Mouse (Mus musculus): ENCODE results near the gene Scap.
"Not testable (repeated sequence)": the region's sequence is repeated elsewhere in the genome, so short reads cannot be mapped to it uniquely, and the experiment has no call there.

Gene Scap

GRCm38 (mm10) chr9:110330913-110331312 is 2.2 kb upstream of the Scap start:
- not testable (repeated sequence) for DNase-seq (ENCODE audit: low spot score)

- DNase-seq (ENCODE audit: low spot score) = no peak
These were observed 790 bp downstream of the Scap start for GRCm38 (mm10) chr9:110333896-110334259.

GRCm38 (mm10) chr9:110334849-110335248 is 1.8 kb downstream of the Scap start:
- no peak for DNase-seq (ENCODE audit: low spot score)

- DNase-seq (ENCODE audit: low spot score) = no peak
These were observed 7.1 kb downstream of the Scap start for GRCm38 (mm10) chr9:110340037-110340750.

- DNase-seq (ENCODE audit: low spot score) = no peak
These were observed 8.9 kb downstream of the Scap start for GRCm38 (mm10) chr9:110342008-110342407.

- no peak for DNase-seq (ENCODE audit: low spot score)
These were observed 10.7 kb downstream of the Scap start for GRCm38 (mm10) chr9:110343805-110344204.

- DNase-seq (ENCODE audit: low spot score) = no peak
These were observed 12.1 kb downstream of the Scap start for GRCm38 (mm10) chr9:110345057-110345739.

GRCm38 (mm10) chr9:110348899-110349298 is 15.8 kb downstream of the Scap start:
- DNase-seq (ENCODE audit: low spot score) = no peak

- no peak for DNase-seq (ENCODE audit: low spot score)
These were observed 17.1 kb downstream of the Scap start for GRCm38 (mm10) chr9:110350188-110350587.

- no peak for DNase-seq (ENCODE audit: low spot score)
These were observed 17.5 kb downstream of the Scap start for GRCm38 (mm10) chr9:110350612-110351011.

GRCm38 (mm10) chr9:110351350-110351749 is 18.3 kb downstream of the Scap start:
- DNase-seq (ENCODE audit: low spot score) = no peak

GRCm38 (mm10) chr9:110351932-110352632 is 19.0 kb downstream of the Scap start:
- no peak for DNase-seq (ENCODE audit: low spot score)

- no peak for DNase-seq (ENCODE audit: low spot score)
These were observed 25.3 kb downstream of the Scap start for GRCm38 (mm10) chr9:110358341-110358740.

- DNase-seq (ENCODE audit: low spot score) = no peak
These were observed 28.2 kb downstream of the Scap start for GRCm38 (mm10) chr9:110361299-110361698.

- peak; percentile 42 for DNase-seq (ENCODE audit: low spot score)
These were observed 29.2 kb downstream of the Scap start for GRCm38 (mm10) chr9:110362337-110362736.

- no peak for DNase-seq (ENCODE audit: low spot score)
These were observed 33.7 kb downstream of the Scap start for GRCm38 (mm10) chr9:110366746-110367145.

- no peak for DNase-seq (ENCODE audit: low spot score)
These were observed 36.8 kb downstream of the Scap start for GRCm38 (mm10) chr9:110369860-110370259.

- no peak for DNase-seq (ENCODE audit: low spot score)
These were observed 40.8 kb downstream of the Scap start for GRCm38 (mm10) chr9:110373871-110374270.

- no peak for DNase-seq (ENCODE audit: low spot score)
These were observed 42.6 kb downstream of the Scap start for GRCm38 (mm10) chr9:110375668-110376067.

- not testable (repeated sequence) for DNase-seq (ENCODE audit: low spot score)
These were observed 44.6 kb downstream of the Scap start for GRCm38 (mm10) chr9:110377655-110378054.

- no peak for DNase-seq (ENCODE audit: low spot score)
These were observed 46.3 kb downstream of the Scap start for GRCm38 (mm10) chr9:110379361-110379760.

- no peak for DNase-seq (ENCODE audit: low spot score)
These were observed 47.6 kb downstream of the Scap start for GRCm38 (mm10) chr9:110380662-110381061.

- no peak for DNase-seq (ENCODE audit: low spot score)
These were observed 48.2 kb downstream of the Scap start for GRCm38 (mm10) chr9:110381292-110381691.
